Mouse (Mus musculus) kidney, adult 8-10 months (tissue): ENCODE results near the gene Serpina3m.
"Not testable (repeated sequence)": the region's sequence is repeated elsewhere in the genome, so short reads cannot be mapped to it uniquely, and the experiment has no call there.

ENCODE experiments used
- DNase-seq, 2 experiments: peaks; one replicate each; pipeline ENCODE4 v3.0.0; 2022

Serpina3m gene

GRCm38 (mm10) chr12:104338226-104338625 lies at the start of gene Serpina3m, which contains the start of gene Serpina3k:
TSS of gene Serpina3m (plus strand) at chr12:104338486.
TSS of gene Serpina3k (plus strand) at chr12:104338486.
- not testable (repeated sequence) for DNase-seq

GRCm38 (mm10) chr12:104289872-104290271 lies 48.4 kb upstream of the Serpina3m start:
- DNase-seq: no peak

GRCm38 (mm10) chr12:104293963-104294362 lies 44.3 kb upstream of the Serpina3m start:
- no peak for DNase-seq

GRCm38 (mm10) chr12:104298049-104298448 lies 40.2 kb upstream of the Serpina3m start:
- no peak for DNase-seq

GRCm38 (mm10) chr12:104305991-104306390 lies 32.3 kb upstream of the Serpina3m start:
- no peak for DNase-seq

- no peak for DNase-seq
These were observed 24.0 kb upstream of the Serpina3m start, which contains the start of gene Serpina3j for GRCm38 (mm10) chr12:104314253-104314652. TSS of gene Serpina3j (plus strand) at chr12:104314553.

- DNase-seq: no peak
These were observed 15.8 kb upstream of the Serpina3m start for GRCm38 (mm10) chr12:104322454-104322853.

GRCm38 (mm10) chr12:104331701-104332100 lies 6.6 kb upstream of the Serpina3m start:
- no peak for DNase-seq

- peak in 1 of 2 experiments; percentile 17 for DNase-seq
These were observed 1.4 kb upstream of the Serpina3m start for GRCm38 (mm10) chr12:104336873-104337272.

GRCm38 (mm10) chr12:104338705-104339104 lies 419 bp downstream of the Serpina3m start:
- no peak for DNase-seq

GRCm38 (mm10) chr12:104342489-104342888 lies 4.2 kb downstream of the Serpina3m start:
- not testable (repeated sequence) for DNase-seq

- DNase-seq: no peak
These were observed 6.9 kb downstream of the Serpina3m start for GRCm38 (mm10) chr12:104345181-104345580.

- no peak for DNase-seq
These were observed 7.4 kb downstream of the Serpina3m start for GRCm38 (mm10) chr12:104345707-104346106.

GRCm38 (mm10) chr12:104347091-104347490 lies 8.8 kb downstream of the Serpina3m start:
- no peak for DNase-seq

GRCm38 (mm10) chr12:104351812-104352211 lies 13.5 kb downstream of the Serpina3m start:
- peak; percentile 48 to 67 for DNase-seq

GRCm38 (mm10) chr12:104356006-104356405 lies 17.7 kb downstream of the Serpina3m start:
- no peak for DNase-seq

GRCm38 (mm10) chr12:104369986-104370385 lies 31.7 kb downstream of the Serpina3m start:
- no peak for DNase-seq

GRCm38 (mm10) chr12:104377179-104377578 lies 38.9 kb downstream of the Serpina3m start:
- DNase-seq: not testable (repeated sequence)

GRCm38 (mm10) chr12:104378351-104378750 lies 40.1 kb downstream of the Serpina3m start:
- peak in 1 of 2 experiments; percentile 29 for DNase-seq

GRCm38 (mm10) chr12:104378815-104379214 lies 40.5 kb downstream of the Serpina3m start:
- not testable (repeated sequence) for DNase-seq

- no peak for DNase-seq
These were observed 41.6 kb downstream of the Serpina3m start for GRCm38 (mm10) chr12:104379856-104380255.

- DNase-seq: not testable (repeated sequence)
These were observed 42.9 kb downstream of the Serpina3m start for GRCm38 (mm10) chr12:104381071-104381604.

GRCm38 (mm10) chr12:104385987-104386386 lies 47.7 kb downstream of the Serpina3m start:
- not testable (repeated sequence) for DNase-seq

GRCm38 (mm10) chr12:104386878-104387277 lies 48.6 kb downstream of the Serpina3m start:
- not testable (repeated sequence) for DNase-seq

- DNase-seq: no peak
These were observed 50.2 kb downstream of the Serpina3m start for GRCm38 (mm10) chr12:104388477-104388876.
